Mouse (Mus musculus) C2C12 (cell line): ENCODE data around the gene Ahnak2.

Experiments
- CEBPB ChIP-seq: IDR thresholded peaks from one replicate; pipeline ENCODE4 v1.6.1; 2011; ENCODE audit warnings: low read depth, mild to moderate bottlenecking, control low read depth, moderate library complexity
- CTCF ChIP-seq: IDR thresholded peaks from one replicate; pipeline ENCODE4 v1.5.1; 2011; ENCODE audit not compliant: control insufficient read depth, insufficient read depth, insufficient read length
- FOSL1 ChIP-seq: IDR thresholded peaks from one replicate; pipeline ENCODE4 v1.8.0; 2011; ENCODE audit warnings: mild to moderate bottlenecking, low read length; ENCODE audit not compliant: poor library complexity, insufficient read depth, severe bottlenecking
- MYOD1 ChIP-seq: IDR thresholded peaks from one replicate; pipeline ENCODE4 v1.6.1; 2011; ENCODE audit warnings: low read depth; ENCODE audit not compliant: control insufficient read depth, insufficient read length
- USF1 ChIP-seq: IDR thresholded peaks from one replicate; pipeline ENCODE4 v1.6.1; 2011; ENCODE audit warnings: low read depth, mild to moderate bottlenecking, control low read depth, moderate library complexity

DNA sequence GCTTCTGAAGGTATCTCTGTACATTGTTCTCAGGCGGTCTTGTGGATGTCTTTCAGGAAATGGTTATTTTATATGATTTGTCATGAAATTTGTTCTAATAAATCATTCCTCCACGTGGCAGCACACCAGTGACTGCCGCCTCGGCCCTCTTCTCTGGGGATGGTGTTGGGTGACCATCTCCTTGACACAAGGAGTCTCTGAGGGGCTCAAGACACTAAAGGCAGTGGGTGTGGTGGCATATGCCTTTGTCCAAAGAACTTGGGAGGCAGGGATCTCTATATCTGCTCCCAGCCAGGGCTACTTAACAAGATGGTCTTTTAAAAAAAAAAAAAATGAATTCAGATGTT is 56.0 kb downstream of the Ahnak2 start:
- TF ChIP-seq CTCF (no peak), USF1 (no peak), FOSL1 (no peak), CEBPB (no peak), MYOD1 (no peak)
